Mouse (Mus musculus) retina, adult 2 months (tissue): ENCODE data around the gene Clic1.

ENCODE experiments used
- DNase-seq: peaks from one replicate; pipeline ENCODE4 v3.0.0-alpha.2; 2012; ENCODE audit warnings: low read depth, low spot score

Clic1 gene

DNA sequence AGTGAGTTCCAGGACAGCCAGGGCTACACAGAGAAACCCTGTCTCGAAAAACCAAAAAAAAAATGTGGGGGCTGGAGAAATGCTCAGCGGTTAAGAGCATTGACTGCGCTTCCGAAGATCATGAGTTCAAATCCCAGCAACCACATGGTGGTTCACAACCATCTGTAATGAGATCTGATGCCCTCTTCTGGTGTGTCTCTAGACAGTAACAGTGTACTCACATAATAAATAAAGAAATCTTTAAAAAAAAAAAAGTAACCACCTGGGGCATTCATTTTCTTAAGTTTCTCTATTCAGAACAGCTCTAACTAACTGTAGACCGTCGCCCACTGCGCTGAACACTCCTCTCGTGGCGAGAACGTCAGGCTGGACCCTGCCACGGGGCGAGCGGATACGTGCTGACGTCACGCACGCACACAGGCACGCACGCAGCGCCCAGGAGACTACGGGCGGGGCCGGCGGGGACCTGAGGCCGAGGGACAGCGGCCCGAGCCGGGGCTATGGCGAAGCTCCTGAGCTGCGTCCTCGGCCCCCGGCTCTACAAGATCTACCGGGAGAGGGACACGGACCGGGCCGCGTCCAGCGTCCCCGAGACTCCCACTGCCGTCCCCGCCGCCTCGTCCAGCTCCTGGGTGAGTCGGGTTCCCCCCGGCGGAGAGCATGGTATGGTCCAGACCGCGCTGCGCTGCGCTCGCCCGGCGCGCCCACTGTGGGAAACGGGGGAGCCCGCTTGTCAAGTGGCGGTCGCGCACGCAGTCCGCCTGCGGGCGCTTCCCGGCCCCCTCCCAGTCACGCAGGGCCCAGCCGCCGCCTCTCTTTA, 39.3 kb downstream of the Clic1 start, which contains the start of gene Abhd16a:
Abhd16a (plus strand) TSS at position 439 of the 820 bp plus-strand sequence.
- peak; percentile 86 for DNase-seq

DNA sequence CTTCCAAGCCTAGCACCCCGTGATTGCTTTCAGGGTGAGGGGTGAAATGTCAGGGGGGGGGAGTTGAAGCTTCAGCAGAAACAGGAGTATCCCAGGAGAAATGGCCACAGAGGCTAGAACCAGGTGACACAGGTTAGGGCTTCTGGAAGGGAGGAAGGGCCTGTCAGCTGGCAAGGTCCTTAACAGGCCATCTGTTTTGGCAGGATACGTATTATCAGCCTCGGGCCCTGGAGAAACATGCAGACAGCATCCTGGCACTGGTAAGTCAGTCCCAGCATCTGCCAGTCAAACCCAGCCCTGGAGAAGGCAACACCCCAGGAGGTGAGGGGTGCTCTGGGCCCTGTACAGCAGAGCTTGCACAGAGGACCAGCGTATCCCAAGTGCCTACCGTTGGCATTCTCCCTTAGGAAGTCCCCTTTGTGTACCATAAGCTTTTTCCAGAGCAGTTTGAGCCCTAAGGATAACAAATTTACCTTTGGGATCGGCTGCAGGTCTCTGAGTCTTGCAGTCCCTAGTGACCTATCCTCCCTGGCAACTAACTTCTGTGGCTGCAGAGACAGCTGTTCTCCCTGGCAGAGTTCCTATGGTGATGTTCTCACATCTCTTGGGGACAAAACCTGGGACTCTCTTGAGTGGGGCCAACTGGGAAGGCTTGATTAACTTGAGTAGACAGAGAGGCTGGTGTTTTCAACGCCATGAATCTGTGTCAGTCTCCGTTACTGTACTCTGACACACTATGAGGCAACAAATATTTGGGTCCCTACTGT, 40.6 kb downstream of the Clic1 start:
- DNase-seq, result no peak

DNA sequence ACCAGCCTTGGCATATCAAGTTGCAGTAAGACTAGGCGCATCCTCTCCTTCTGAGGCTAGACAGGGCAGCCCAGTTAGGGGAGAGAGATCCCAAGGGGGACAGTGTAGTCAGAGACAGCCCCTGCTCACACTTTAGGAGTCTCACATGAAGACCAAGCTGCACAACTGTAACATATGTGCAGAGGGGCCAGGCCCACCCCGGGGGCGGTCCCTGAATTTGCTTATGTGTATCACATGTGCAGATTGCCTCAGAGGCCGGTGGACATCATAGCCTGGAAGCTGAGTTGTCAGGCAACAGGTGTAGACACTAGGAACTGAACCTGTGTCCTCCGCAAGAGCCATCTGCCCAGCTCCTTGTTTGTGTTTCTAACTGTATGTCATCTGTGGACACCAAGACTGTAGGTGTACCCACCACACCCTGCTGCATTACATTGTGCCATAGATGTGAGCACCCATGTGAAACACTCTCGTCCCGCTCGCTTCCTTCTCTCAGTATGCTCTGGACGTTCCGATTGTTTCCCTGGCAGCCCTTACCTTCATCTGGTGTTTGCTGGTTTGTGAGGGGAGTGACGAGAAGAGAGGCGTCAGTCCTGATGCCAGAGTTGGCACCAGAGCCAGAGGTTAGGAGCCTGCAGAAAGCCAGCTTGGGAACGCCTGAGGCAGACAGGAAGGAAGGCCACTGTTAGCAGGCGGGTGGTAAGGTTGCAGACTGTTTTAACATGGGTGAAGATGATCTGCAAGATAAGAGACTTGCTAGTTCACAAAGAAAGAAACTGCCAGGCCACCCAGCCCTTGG, 42.8 kb downstream of the Clic1 start:
- no peak for DNase-seq

DNA sequence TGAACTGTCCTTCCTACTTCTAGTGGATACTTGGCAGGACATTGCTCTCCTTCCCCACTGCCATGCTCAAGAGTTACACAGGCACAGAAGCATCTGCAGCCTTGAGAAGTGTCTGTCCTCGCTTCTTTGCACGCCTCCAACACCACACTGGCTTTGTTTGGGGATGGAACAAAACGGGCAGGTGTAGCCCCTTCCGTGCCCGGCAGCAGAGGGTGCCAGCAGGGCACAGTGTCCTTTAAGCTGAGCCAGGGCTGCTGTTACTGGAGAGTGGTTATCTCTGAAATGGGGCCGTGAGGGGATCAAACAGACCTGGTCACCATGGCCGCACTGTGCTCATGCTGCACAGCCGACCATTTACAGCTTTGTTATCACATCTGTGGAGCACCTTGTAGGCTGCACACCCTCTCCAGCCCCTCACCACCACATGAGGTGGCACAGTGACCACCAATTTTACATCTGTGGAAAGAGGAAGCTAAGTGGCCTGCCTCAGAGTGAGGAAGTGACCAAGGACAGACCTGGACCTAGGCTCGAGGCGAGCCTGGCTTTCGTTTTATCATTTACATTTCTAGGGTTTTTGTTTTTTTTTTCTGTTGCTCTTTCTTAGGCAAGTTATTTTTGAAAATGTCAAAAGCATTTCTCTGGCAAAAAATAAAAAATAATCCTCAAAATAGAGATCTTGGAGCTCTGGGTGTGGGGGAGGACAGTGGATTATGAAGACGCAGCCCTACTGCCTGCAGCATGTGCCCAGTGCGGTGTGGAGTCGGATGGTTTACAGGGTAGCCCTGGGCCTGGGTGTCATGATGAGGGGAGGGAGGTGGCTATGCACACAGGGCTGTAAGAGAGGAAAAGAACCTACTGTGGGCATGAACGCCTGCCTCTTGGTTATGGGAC, 45.0 kb downstream of the Clic1 start:
- no peak for DNase-seq

DNA sequence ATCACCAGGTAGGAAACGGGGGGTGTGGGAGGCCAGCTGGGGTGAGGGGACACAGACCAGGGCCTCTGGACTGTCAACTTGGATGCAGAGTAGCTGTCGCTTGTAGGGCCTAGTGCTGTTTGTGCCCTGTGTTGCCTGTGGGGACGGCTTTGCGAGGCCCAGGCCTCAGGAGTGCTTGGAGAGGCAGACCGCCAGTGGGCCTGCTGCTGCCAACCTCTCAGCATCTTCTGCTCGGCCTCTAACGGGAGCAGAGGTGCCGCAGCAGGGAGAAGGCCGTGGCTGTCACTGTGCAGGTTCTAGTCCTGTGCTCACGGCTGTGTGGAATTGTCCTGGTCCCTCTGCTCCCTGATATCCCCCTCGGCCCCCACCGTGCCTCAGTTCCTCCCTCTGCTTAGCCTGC, 46.8 kb downstream of the Clic1 start:
- DNase-seq, result no peak

DNA sequence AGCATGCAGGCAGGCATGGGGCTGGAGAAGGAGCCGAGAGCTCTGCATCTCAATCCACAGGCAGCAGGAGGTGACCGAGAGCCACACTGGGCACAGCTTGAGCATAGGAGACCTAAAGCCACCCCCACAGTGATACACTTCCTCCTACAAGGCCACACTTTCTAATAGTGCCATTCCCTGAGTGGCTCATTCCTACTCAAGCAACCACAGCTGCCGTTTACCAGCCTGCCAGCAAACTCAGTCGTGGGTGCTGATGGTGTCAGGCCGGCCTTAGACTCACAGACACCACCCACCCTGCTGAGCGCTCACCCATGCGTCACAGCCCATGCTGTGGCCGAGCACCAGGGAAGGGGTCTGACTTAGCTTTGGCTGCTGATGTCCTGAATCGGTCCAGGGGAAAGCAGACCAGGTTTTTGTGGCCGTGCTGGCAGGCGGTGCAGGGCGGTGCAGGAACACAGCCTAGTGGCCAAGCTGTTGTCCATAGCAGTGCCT, 47.4 kb downstream of the Clic1 start:
- no peak for DNase-seq

DNA sequence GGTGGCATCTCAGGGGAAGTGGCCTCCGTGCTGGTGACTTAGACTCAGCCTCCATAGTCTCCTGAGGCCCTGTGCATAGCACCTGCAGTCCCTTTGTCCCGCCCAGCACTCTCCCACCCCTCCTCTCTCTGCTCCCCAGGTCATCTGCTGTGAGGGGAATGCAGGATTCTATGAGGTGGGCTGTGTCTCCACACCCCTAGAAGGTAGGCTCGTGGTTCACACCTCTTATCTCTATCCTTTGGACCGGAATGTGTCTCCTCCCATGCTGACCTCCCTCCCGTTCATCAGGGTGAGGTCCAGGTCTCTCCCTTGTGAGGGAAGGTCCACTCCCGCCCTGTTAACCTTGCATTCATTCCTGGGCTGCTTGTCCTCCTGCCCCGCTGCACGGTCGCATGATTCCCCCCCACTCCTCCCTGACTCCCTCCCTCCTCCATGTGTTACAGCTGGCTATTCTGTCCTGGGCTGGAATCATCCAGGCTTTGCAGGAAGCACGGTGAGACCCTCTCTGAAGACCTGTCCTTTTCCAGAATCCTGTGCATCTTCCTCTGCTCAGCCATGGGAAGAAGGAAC, 50.5 kb downstream of the Clic1 start:
- DNase-seq, result no peak

DNA sequence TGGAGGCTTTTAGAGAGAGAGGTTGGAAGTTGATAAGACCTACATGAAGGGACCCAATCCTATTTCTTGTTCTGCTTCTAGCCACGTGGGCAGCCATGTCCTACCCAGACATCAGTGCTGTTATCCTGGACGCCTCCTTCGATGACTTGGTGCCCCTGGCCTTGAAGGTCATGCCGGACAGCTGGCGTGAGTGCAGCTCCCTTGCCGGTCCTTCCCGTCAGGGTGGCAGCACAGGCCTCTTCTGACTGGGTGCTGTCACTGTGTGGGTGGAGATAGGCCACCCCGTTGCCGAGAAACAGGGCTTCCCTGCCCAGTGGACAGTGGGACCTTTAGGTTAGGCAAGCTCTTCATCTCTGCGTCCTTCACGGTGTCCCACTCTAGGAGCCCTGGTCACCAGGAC, 51.4 kb downstream of the Clic1 start:
- no peak for DNase-seq

DNA sequence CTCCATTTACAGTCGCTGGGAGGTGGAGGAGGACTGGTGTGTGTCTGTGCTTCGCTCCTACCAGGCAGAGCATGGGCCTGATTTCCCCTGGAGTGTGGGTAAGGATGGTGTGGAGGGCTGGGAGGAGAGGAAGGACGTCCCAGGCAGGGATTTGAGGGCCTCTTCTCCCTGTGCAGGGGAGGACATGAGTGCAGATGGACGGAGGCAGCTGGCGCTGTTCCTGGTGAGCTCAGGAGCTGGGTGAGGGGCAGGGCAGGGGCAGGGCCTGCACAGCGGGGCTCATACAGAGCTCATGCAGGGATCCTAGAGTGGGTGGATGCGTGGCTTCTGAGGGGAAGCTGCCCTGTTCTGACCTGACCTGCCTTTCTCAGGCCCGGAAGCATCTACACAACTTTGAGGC, 52.5 kb downstream of the Clic1 start:
- DNase-seq, result no peak

DNA sequence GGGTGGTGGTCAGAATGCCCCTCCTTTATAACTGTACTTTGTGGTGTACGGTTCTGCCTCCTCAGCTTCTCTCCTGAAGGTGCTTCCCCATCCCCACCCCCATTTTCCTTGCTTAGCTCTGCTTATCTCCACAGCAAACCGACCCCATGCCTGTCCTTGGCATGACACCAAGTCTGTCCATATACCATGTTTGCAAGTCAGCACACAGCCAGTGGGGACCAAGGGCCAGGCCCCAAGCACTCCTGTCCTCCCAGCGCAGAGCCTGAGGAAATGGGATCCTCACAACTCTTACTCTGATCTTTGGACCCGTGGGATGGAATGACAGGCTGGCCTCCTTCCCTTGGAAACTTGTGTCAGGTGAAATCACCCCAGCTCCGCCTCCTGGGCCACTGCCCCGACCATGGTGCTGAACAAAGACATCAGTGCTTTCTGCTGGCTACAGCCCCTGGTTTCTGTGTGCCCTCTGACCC, 53.5 kb downstream of the Clic1 start:
- DNase-seq, result no peak

DNA sequence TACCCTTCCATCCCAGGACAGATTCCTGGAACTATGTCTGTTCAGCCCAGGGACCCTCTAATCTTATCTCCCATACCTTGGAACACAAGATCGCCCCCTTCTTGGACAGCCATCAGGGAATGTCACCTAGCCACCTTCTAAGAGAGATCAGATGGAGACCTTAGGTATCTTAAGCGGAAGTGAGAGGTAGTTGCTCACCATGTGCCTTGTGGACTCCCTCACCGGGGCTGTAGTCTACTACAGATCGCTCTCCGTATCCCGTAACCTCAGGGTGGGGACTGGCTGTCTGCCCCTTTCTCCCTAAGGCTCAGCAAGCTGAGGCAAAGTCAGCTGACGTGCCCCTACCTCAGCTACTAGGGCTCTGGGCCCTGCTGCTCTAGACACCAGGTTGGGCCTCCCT, 54.3 kb downstream of the Clic1 start:
- no peak for DNase-seq

DNA sequence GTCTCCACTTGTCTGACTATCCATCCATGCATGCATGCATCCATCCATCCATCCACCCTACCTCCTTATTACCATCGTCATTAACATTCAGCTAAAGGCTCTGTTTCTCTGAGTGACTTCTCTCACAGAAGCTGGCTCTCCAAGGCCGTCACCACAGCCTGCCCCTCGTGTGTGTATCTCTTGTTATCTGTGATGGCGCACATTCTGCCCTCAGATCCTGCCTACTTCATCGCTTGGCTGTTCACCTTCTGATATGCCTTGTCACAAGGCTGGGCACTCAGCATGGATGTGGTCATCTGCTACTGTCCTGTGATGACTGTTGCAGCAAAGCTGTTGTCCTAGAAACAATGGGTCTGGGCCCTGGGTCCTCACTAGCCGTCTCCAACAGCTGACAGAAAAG, 55.0 kb downstream of the Clic1 start:
- no peak for DNase-seq

DNA sequence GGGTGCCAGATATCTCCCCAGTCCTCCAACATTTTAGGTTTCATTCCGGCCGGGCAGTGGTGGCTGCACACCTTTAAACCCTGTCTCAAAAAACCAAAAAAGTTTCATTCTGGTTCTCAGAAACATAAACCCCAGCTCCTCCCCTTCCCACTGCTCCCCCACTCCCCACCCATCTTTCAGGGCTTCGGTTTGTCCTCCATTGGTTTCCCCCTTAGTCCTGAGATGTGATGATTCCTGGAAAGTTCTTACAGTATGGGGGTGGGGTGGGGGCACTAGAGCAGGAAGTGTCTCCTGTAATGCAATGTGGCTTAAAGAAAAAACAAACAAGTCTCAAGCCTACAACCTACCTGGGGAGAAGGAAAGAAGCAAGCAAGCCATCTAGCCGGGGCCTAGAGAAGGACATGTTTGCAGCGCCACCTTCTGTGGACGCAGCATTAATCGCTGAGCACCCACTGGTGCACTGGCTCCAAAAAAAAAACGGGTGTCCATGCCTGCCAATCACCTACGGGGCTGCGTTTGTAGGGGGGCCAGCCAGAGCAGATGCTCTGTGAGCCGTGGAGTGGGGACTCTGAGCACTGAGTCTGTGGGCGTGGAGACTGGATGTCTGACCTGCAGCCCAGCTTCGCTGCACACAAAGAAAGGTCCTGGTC, 56.1 kb downstream of the Clic1 start:
- no peak for DNase-seq

DNA sequence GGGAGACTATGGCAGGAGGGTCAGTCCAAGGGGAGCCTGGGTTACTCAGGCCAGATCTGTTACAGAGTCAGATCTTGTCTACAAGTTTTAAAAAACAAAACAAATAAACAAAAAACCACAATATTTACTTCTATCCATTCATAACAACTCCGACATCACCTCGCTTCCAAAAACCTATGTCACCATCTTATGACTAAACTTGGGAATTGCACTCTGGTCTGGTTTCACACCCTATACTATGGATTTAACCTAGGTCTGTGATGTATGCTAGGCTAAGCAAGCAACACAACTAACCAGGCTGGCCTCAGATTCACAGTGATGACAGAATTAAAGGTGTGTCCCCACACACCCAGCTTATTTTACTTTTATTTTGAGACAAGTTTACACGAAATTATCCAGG, 56.8 kb downstream of the Clic1 start:
- DNase-seq, result no peak

DNA sequence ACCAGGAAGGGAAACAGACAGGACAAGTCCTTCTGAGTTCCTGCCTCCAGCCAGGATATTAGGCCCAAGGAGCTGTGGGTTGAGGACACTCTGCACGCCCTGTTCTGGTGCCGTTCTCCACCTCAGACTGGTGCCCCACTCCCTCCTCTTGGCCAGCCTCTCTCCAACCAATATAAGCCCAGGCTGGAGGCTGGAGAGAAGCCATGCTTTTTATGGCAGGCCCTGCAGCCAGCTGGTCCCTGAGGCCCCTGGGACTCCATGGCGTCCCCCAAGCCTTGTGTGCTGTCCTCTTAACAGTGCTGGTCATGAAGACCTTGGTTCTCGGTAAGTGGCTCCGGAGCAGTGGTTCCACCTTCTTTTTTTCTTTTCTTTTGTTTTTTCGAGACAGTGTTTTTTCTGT, 58.3 kb downstream of the Clic1 start, which contains the start of gene Ly6g5c:
Ly6g5c (plus strand) TSS at position 183 of the 400 bp plus-strand sequence.
- DNase-seq, result no peak
